Mouse (Mus musculus) hindbrain, embryonic 16.5 days (tissue): Measurements from ENCODE around the gene Zfp189. TPM values are rescaled to one million over a fixed set of nuclear protein-coding genes. Genes with fewer than 3 reads are reported as not detected.

Experiments used
- ATAC-seq: fragments of 200-750 bp; cut with Nextera tagmentation; 2 replicates; pipeline ENCODE4 v1.8.0; 2017; ENCODE audit warnings: moderate TSS enrichment, moderate library complexity
- H3K27ac ChIP-seq: fragments of 300-500 bp; sonication (generic); 2 replicates; pipeline ENCODE4 v1.5.1; 2014; ENCODE audit warnings: low read depth, mild to moderate bottlenecking, control low read depth, low read length, moderate library complexity
- H3K27me3 ChIP-seq: fragments of 300-500 bp; sonication (generic); replicated peaks from 2 replicates; pipeline ENCODE4 v1.6.1; 2014; ENCODE audit warnings: low read length; ENCODE audit not compliant: control insufficient read depth, insufficient read depth
- H3K36me3 ChIP-seq: fragments of 300-500 bp; sonication (generic); 2 replicates; pipeline ENCODE4 v1.6.1; 2014; ENCODE audit warnings: mild to moderate bottlenecking, low read length, moderate library complexity, mixed read lengths; ENCODE audit not compliant: control insufficient read depth, insufficient read depth
- H3K4me1 ChIP-seq: fragments of 300-500 bp; sonication (generic); 2 replicates; pipeline ENCODE4 v1.6.1; 2014; ENCODE audit warnings: low read depth, low read length; ENCODE audit not compliant: control insufficient read depth, insufficient read depth
- H3K4me2 ChIP-seq: fragments of 300-500 bp; sonication (generic); 2 replicates; pipeline ENCODE4 v1.6.1; 2014; ENCODE audit warnings: mild to moderate bottlenecking, low read length, control low read depth, moderate library complexity
- H3K4me3 ChIP-seq: fragments of 300-500 bp; sonication (generic); 2 replicates; pipeline ENCODE4 v1.5.1; 2014; ENCODE audit warnings: mild to moderate bottlenecking, low read length, control low read depth, moderate library complexity
- H3K9ac ChIP-seq: fragments of 300-500 bp; sonication (generic); 2 replicates; pipeline ENCODE4 v1.6.1; 2014; ENCODE audit warnings: low read depth, mild to moderate bottlenecking, control low read depth, low read length, moderate library complexity
- H3K9me3 ChIP-seq: fragments of 300-500 bp; sonication (generic); 2 replicates; pipeline ENCODE4 v1.6.1; 2014; ENCODE audit warnings: mild to moderate bottlenecking, low read length, moderate library complexity; ENCODE audit not compliant: control insufficient read depth
- WGBS: fragments of 180-500 bp; shearing (Covaris S2); extraction: QIAGEN DNeasy Blood & Tissue Kit; methylation state at CpG from one replicate; pipeline ENCODE4 v1.1.7; 2014; 5-methylcytosine and 5-hydroxymethylcytosine counted together
- polyA plus RNA-seq: library from polyadenylated mRNA; unstranded; fragments of >200 nt; fragmentation: Nextera tagmentation; extraction: Ambion mirVana; gene quantifications from 2 replicates; pipeline ENCODE4 v1.2.1, GENCODE M21; 2015

Zfp189 gene
- polyA plus RNA-seq, 1 experiment from 2014 or later: 12.2 TPM

- H3K9ac ChIP-seq: no peak overlapping the region
- 61% methylated on average over 9 of the region's 9 CpGs for WGBS
- no peak overlapping the region for H3K27ac ChIP-seq
- no peaks in the 10 kb centered on the region for H3K27me3 ChIP-seq
- no peaks in the 10 kb centered on the region for H3K9me3 ChIP-seq
- H3K4me3 ChIP-seq: no peak overlapping the region
- no peak for ATAC-seq
- H3K4me2 ChIP-seq: peak overlapping the region; percentile 72; the same call in 1 of the 2 replicates
- H3K36me3 ChIP-seq: peaks cover 16% of the 10 kb centered on the region
- peaks cover 19% of the 10 kb centered on the region for H3K4me1 ChIP-seq
These were observed 1.6 kb downstream of the Zfp189 start for GRCm38 (mm10) chr4:49522576-49522975.

- no peak overlapping the region for H3K4me2 ChIP-seq
- H3K4me3 ChIP-seq: no peak overlapping the region
- no peak for ATAC-seq
- H3K9ac ChIP-seq: no peak overlapping the region
- no peaks in the 10 kb centered on the region for H3K4me1 ChIP-seq
- WGBS: 89% methylated on average over 3 of the region's 3 CpGs
- H3K9me3 ChIP-seq: peaks cover 10% of the 10 kb centered on the region
- H3K36me3 ChIP-seq: peaks cover 20% of the 10 kb centered on the region
- H3K27ac ChIP-seq: no peak overlapping the region
- H3K27me3 ChIP-seq: no peaks in the 10 kb centered on the region
These were observed 14.1 kb downstream of the Zfp189 start for GRCm38 (mm10) chr4:49535036-49535435.

GRCm38 (mm10) chr4:49535675-49536294 lies 14.8 kb downstream of the Zfp189 start:
- no peak overlapping the region for H3K9ac ChIP-seq
- H3K27ac ChIP-seq: no peak overlapping the region
- peaks cover 2% of the 10 kb centered on the region; the same call in 1 of the 2 replicates for H3K9me3 ChIP-seq
- H3K4me3 ChIP-seq: no peak overlapping the region
- WGBS: 97% methylated on average over 4 of the region's 4 CpGs
- H3K36me3 ChIP-seq: peaks cover 13% of the 10 kb centered on the region
- no peaks in the 10 kb centered on the region for H3K4me1 ChIP-seq
- no peak for ATAC-seq
- no peaks in the 10 kb centered on the region for H3K27me3 ChIP-seq
- no peak overlapping the region for H3K4me2 ChIP-seq

GRCm38 (mm10) chr4:49536671-49537070 lies 15.7 kb downstream of the Zfp189 start:
- no peak for ATAC-seq
- Histone ChIP-seq H3K36me3 (peaks cover 9% of the 10 kb centered on the region; the same call in 1 of the 2 replicates), H3K4me1 (no peaks in the 10 kb centered on the region), H3K27ac (no peak overlapping the region), H3K4me3 (no peak overlapping the region), H3K27me3 (no peaks in the 10 kb centered on the region), H3K9ac (no peak overlapping the region), H3K9me3 (no peaks in the 10 kb centered on the region; the same call in 1 of the 2 replicates), H3K4me2 (no peak overlapping the region)
- WGBS: 85% methylated on average over 4 of the region's 4 CpGs

- Histone ChIP-seq H3K4me2 (no peak overlapping the region), H3K27me3 (no peaks in the 10 kb centered on the region), H3K36me3 (no peaks in the 10 kb centered on the region), H3K27ac (no peak overlapping the region), H3K4me1 (no peaks in the 10 kb centered on the region), H3K4me3 (no peak overlapping the region), H3K9ac (no peak overlapping the region), H3K9me3 (no peaks in the 10 kb centered on the region)
- no peak for ATAC-seq
- 68% methylated on average over 6 of the region's 6 CpGs for WGBS
These were observed 18.7 kb downstream of the Zfp189 start for GRCm38 (mm10) chr4:49539665-49540064.

GRCm38 (mm10) chr4:49540966-49541365 lies 20.0 kb downstream of the Zfp189 start:
- no peak overlapping the region for H3K4me3 ChIP-seq
- 76% methylated on average over 3 of the region's 3 CpGs for WGBS
- H3K9ac ChIP-seq: no peak overlapping the region
- H3K9me3 ChIP-seq: no peaks in the 10 kb centered on the region
- no peaks in the 10 kb centered on the region for H3K36me3 ChIP-seq
- no peak for ATAC-seq
- no peaks in the 10 kb centered on the region for H3K27me3 ChIP-seq
- H3K4me2 ChIP-seq: no peak overlapping the region
- no peak overlapping the region for H3K27ac ChIP-seq
- H3K4me1 ChIP-seq: no peaks in the 10 kb centered on the region

GRCm38 (mm10) chr4:49546026-49546425 lies 25.1 kb downstream of the Zfp189 start:
- no peaks in the 10 kb centered on the region for H3K27me3 ChIP-seq

GRCm38 (mm10) chr4:49546873-49547543 lies 26.0 kb downstream of the Zfp189 start:
- H3K9me3 ChIP-seq: no peaks in the 10 kb centered on the region
- H3K27ac ChIP-seq: no peak overlapping the region
- H3K36me3 ChIP-seq: no peaks in the 10 kb centered on the region
- H3K4me3 ChIP-seq: no peak overlapping the region
- H3K9ac ChIP-seq: no peak overlapping the region
- H3K4me2 ChIP-seq: no peak overlapping the region
- H3K27me3 ChIP-seq: no peaks in the 10 kb centered on the region
- H3K4me1 ChIP-seq: no peaks in the 10 kb centered on the region
- ATAC-seq: no peak
- whole genome bisulfite sequencing: 74% methylated on average over 6 of the region's 6 CpGs

More at GRCm38 (mm10) chr4:49546026-49546425, 25.1 kb downstream of the Zfp189 start:
- Histone ChIP-seq H3K9me3 (no peaks in the 10 kb centered on the region), H3K36me3 (no peaks in the 10 kb centered on the region), H3K27ac (no peak overlapping the region), H3K4me2 (no peak overlapping the region), H3K4me1 (no peaks in the 10 kb centered on the region), H3K9ac (no peak overlapping the region), H3K4me3 (no peak overlapping the region)
- WGBS: 91% methylated on average over 2 of the region's 2 CpGs
- no peak for ATAC-seq

DNA sequence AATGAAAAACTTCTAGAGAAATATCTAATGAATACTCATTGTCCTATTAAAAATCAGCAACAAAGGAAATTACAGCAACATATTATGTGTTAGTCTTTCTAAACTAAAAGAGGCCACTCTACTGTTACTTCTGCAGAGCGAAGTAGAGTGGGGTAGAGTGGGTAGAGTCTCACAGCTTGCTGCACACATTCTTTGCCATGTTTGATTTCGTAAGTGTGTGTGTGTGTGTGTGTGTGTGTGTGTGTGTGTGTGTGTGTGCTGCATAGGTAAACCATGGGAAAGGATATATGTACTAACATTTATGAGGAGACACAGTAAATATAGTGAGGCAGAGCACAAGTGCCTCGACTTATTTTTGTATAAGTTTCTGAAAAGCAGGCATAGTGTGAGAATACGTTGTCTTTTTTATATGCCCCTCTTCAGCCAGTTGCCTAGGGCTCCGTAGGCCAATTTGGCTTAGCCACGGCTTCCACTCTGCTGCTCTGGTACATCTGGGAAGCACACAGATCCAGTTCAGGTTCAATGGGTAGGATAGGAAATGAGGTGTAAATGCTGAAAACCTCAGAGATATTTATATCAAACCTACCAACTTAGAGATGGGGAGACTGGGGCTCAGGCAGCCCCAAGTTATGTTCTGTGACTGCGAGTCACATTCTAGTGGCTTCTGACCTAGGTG lies 26.7 kb downstream of the Zfp189 start:
- no peak overlapping the region for H3K4me3 ChIP-seq
- no peak overlapping the region for H3K4me2 ChIP-seq
- H3K4me1 ChIP-seq: no peaks in the 10 kb centered on the region
- no peaks in the 10 kb centered on the region for H3K9me3 ChIP-seq
- no peak for ATAC-seq
- H3K27ac ChIP-seq: no peak overlapping the region
- H3K36me3 ChIP-seq: no peaks in the 10 kb centered on the region
- H3K27me3 ChIP-seq: no peaks in the 10 kb centered on the region
- WGBS: 84% methylated on average over 7 of the region's 7 CpGs
- no peak overlapping the region for H3K9ac ChIP-seq
